10 mouse cellular contexts compared by ENCODE assay signal in the genomic region with DNA sequence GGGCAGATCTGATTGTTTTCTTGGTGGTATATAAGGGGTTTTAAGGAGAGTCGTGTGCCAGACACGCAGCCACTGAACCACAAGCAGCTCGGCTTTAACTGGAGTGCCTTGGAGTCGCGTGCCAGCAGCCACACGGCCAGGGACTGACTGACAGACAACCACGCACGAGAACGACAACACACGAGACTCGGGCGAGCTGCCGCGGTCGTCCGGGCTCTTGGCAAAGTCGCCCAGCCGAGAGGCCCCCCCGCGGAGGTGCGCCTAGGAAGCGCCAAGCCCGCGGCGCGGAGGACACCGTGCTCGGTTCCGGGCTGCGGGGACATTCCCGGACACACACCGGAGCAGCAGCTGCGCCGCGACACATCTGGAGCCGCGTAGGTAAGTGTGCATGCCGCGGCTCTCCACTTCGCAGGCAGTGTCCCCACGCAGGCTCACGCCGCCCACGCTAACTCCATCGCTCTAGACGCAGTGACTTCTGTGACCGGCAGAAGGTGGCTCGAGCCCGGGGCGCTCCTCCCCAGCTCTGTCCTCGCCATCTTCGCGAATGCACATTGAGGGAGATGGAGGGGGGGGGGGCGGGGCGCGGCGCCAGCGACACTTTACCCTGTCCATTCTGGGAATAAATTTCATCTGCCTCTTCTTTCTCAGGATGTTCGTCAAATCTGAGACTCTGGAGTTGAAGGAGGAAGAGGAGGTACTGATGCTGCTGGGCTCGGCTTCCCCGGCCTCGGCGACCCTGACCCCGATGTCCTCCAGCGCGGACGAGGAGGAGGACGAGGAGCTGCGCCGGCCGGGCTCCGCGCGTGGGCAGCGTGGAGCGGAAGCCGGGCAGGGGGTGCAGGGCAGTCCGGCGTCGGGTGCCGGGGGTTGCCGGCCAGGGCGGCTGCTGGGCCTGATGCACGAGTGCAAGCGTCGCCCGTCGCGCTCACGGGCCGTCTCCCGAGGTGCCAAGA. TPM values are rescaled to one million over a fixed set of nuclear protein-coding genes. Genes with fewer than 3 reads are reported as not detected.
DNase-seq lines count a peak whose midpoint lies in the region; ATAC-seq and TF ChIP-seq lines count a peak whose summit lies in the region.
"Had no signal": no experiment of that assay in that cellular context is flagged by ENCODE, and none has a peak within 500 bp of the region (broad histone marks: within the 10 kb centered on the region; RNA-seq: fewer than 3 reads in every experiment).

Gene Neurog2 (plus strand): TSS at position 56 of the 953 bp plus-strand sequence.

- H3K27me3 ChIP-seq in heart, adult 2 months (ENCODE audit: control insufficient read depth, insufficient read depth, low read length), result peaks cover 35% of the 10 kb centered on the region
- peaks cover 57% of the 10 kb centered on the region for H3K27me3 ChIP-seq in hindbrain, embryonic 11.5 days (ENCODE audit: control insufficient read depth, insufficient read depth, low read length)
- peaks cover 95% of the 10 kb centered on the region for H3K27me3 ChIP-seq in liver, embryonic 13.5 days

- no peak for TF ChIP-seq POLR2A in heart, adult 2 months (IDR thresholded peaks at IDR 0.05; ENCODE audit: insufficient read depth, low read depth, low read length)

- intact Hi-C loops in heart, adult 2 months (cut with DNase I), result loop anchor here (10.0 kb wide), 1 partner anchor 1581 kb away; no protein-coding TSS in a partner anchor
- intact Hi-C loops in gastrocnemius, postnatal 36 days (cut with DNase I), result loop anchor here (2.0 kb wide), 1 partner anchor 315 kb away; no protein-coding TSS in a partner anchor

- no peak within 1 kb of the TSS for H3K27ac ChIP-seq in heart, adult 2 months
- peak within 1 kb of the TSS; percentile 93 for H3K27ac ChIP-seq in hindbrain, embryonic 11.5 days (ENCODE audit: low read depth, low read length)
- no peak within 1 kb of the TSS for H3K27ac ChIP-seq in liver, embryonic 13.5 days

- ATAC-seq in hindbrain, embryonic 11.5 days (ENCODE audit: low FRiP score), result peak; percentile 74
- ATAC-seq in liver, embryonic 13.5 days (ENCODE audit: low read depth), result peak; percentile 31; the same call in 1 of the 2 replicates

- no peaks in the 10 kb centered on the region for H3K9me3 ChIP-seq in hindbrain, embryonic 11.5 days (ENCODE audit: control insufficient read depth, low read length)
- no peaks in the 10 kb centered on the region for H3K9me3 ChIP-seq in liver, embryonic 13.5 days (replicated peaks)

- H3K4me1 ChIP-seq in heart, adult 2 months (ENCODE audit: control insufficient read depth, insufficient read depth, low read length), result no peaks in the 10 kb centered on the region; the same call in 1 of the 2 replicates
- peaks cover 4% of the 10 kb centered on the region for H3K4me1 ChIP-seq in hindbrain, embryonic 11.5 days (replicated peaks; ENCODE audit: control insufficient read depth, insufficient read depth, low read length)
- peaks cover 23% of the 10 kb centered on the region for H3K4me1 ChIP-seq in liver, embryonic 13.5 days (replicated peaks)

- H3K4me3 ChIP-seq in heart, adult 2 months, result peak within 1 kb of the TSS; percentile 52
- H3K4me3 ChIP-seq in hindbrain, embryonic 11.5 days (ENCODE audit: low read depth, low read length), result peak within 1 kb of the TSS; percentile 62
- H3K4me3 ChIP-seq in liver, embryonic 13.5 days (replicated peaks), result peak within 1 kb of the TSS; percentile 43

- no peaks in the 10 kb centered on the region for H3K36me3 ChIP-seq in heart, adult 2 months (ENCODE audit: control insufficient read depth, insufficient read depth, low read length)
- H3K36me3 ChIP-seq in hindbrain, embryonic 11.5 days (ENCODE audit: control insufficient read depth, insufficient read depth, low read length), result no peaks in the 10 kb centered on the region
- H3K36me3 ChIP-seq in liver, embryonic 13.5 days, result no peaks in the 10 kb centered on the region

- TF ChIP-seq CTCF in heart, adult 2 months (IDR thresholded peaks at IDR 0.05), result no peak

- peak; percentile 26 to 53 for DNase-seq in heart, adult 2 months
- DNase-seq in heart, postnatal 4 days, result no peak
- peak; percentile 24 to 32 for DNase-seq in CD8-positive naive resting alpha-beta T cell, adult 2 months (ENCODE audit: low read depth in 2 of 2, low spot score in 2 of 2)
- peak; percentile 44 to 51 for DNase-seq in cerebellum, postnatal 25 days
- DNase-seq in hindbrain, embryonic 11.5 days (ENCODE audit: low spot score), result peak; percentile 70
- no peak for DNase-seq in liver, embryonic 13.5 days
- peak; percentile 38 for DNase-seq in right cerebral cortex, postnatal 25 days
- no peak for DNase-seq in gastrocnemius, postnatal 36 days

- TF ChIP-seq EP300 in heart, adult 2 months (IDR thresholded peaks at IDR 0.05; ENCODE audit: insufficient read depth, low read depth, low read length), result no peak

- under 1% methylated on average over 91 of the region's 92 CpGs for WGBS in heart, adult 2 months
- WGBS in hindbrain, embryonic 11.5 days, result under 1% methylated on average over 80 of the region's 92 CpGs
- under 1% methylated on average over 91 of the region's 92 CpGs for WGBS in liver, embryonic 13.5 days (ENCODE audit: insufficient replicate concordance)

- peak within 1 kb of the TSS; percentile 53 for H3K4me2 ChIP-seq in hindbrain, embryonic 11.5 days (replicated peaks; ENCODE audit: low read depth, low read length)
- H3K4me2 ChIP-seq in liver, embryonic 13.5 days, result peak within 1 kb of the TSS; percentile 59

- H3K9ac ChIP-seq in heart, adult 2 months (ENCODE audit: low read depth, low read length), result peak within 1 kb of the TSS; percentile 19; the same call in 1 of the 2 replicates
- H3K9ac ChIP-seq in hindbrain, embryonic 11.5 days (ENCODE audit: low read depth, low read length), result peak within 1 kb of the TSS; percentile 66
- H3K9ac ChIP-seq in liver, embryonic 13.5 days, result no peak within 1 kb of the TSS

- H3K79me2 ChIP-seq in heart, adult 2 months (replicated peaks; ENCODE audit: control insufficient read depth, insufficient read depth, low read length), result no peaks in the 10 kb centered on the region

RNA-seq across cellular contexts. Expression of gene Neurog2, which starts in this region (rescaled TPM):
- total RNA-seq in heart, adult 2 months (2021), result not detected
- polyA plus RNA-seq in heart, adult 2 months (2012; rRNA removed), result not detected in 2 replicates
- total RNA-seq in heart, postnatal 4 days (2021), result not detected
- polyA plus RNA-seq in hindbrain, embryonic 11.5 days (2014; fragmentation: Nextera tagmentation; extraction: Ambion mirVana), result 45.1 and 47.1 TPM in 2 replicates
- not detected in 2 replicates for polyA plus RNA-seq in liver, embryonic 13.5 days (2015; fragmentation: Nextera tagmentation; extraction: Ambion mirVana)
- total RNA-seq in gastrocnemius, postnatal 36 days (2021), result not detected
- total RNA-seq: adrenal gland, postnatal 36 days; left cerebral cortex, adult 18-20 months had no signal

Comparison
In these comparisons a context has a peak if more than half of its experiments do, and no peak if none do; other contexts are left out.
1. RNA of gene Neurog2 (polyA plus RNA-seq): 45.1 to 47.1 TPM in hindbrain, embryonic 11.5 days; not detected in liver, embryonic 13.5 days and not detected in heart, adult 2 months; every median in the first group is over 10 times any median in the second.
2. Peak in DNase-seq, H3K4me3 ChIP-seq and H3K9ac ChIP-seq in heart, adult 2 months; RNA of the gene not detected or under 1 TPM.
3. Peak in ATAC-seq, H3K4me3 ChIP-seq and H3K4me2 ChIP-seq in liver, embryonic 13.5 days; RNA of the gene not detected or under 1 TPM.
4. DNase-seq: peak in CD8-positive naive resting alpha-beta T cell, adult 2 months (2 of 2), cerebellum, postnatal 25 days (2 of 2), hindbrain, embryonic 11.5 days (single experiment) and right cerebral cortex, postnatal 25 days (single experiment); none in heart, postnatal 4 days (single experiment), liver, embryonic 13.5 days (single experiment) and gastrocnemius, postnatal 36 days (0 of 2).
5. Peak in every context shown above with its lines, with median percentiles within 50 percentile points of each other: H3K4me3 ChIP-seq.